Mouse (Mus musculus) left cerebral cortex, postnatal 4 days (tissue): ENCODE data around the gene Flot1. TPM values are rescaled to one million over a fixed set of nuclear protein-coding genes. Genes with fewer than 3 reads are reported as not detected.
A peak's percentile ranks its signal among the peaks of the same experiment; 100 is the strongest.

Experiments used
- DNase-seq: peaks from one replicate; pipeline ENCODE4 v3.0.0-alpha.2; 2022
- intact Hi-C: fragments of 180-260 bp; cut with DNase I; formaldehyde crosslinking; loops from one replicate; pipeline ENCODE4 v1.15.1; 2025
- microRNA-seq: library from miRNA; unstranded; fragments of <30 nt; microRNA quantifications from one replicate; pipeline ENCODE4 v1.2.0, GENCODE M21; 2022
- total RNA-seq, 2 experiments: library from RNA; stranded (reverse); gene quantifications; 2 replicates each; pipeline ENCODE4 v1.2.3; 2021

The Flot1 gene
- total RNA-seq, 2 experiments from 2014 or later = 113 TPM

- intact Hi-C loops = loop anchor here (2.0 kb wide), 1 partner anchor 31 kb away; no protein-coding TSS in a partner anchor
- peak; percentile 91 for DNase-seq
These were observed 42.7 kb downstream of the Flot1 start, which contains the start of gene Ppp1r18 for GRCm38 (mm10) chr17:35865481-35866280. TSS of gene Ppp1r18 (plus strand) at chr17:35865593.

- DNase-seq = peak; percentile 76
- intact Hi-C loops = loop anchor here (2.0 kb wide), 1 partner anchor 32 kb away; no protein-coding TSS in a partner anchor
These were observed 43.3 kb downstream of the Flot1 start for GRCm38 (mm10) chr17:35866281-35866831.

GRCm38 (mm10) chr17:35866911-35867890 lies 44.2 kb downstream of the Flot1 start:
- DNase-seq = no peak
- intact Hi-C loops = loop anchor here (2.0 kb wide), 1 partner anchor 32 kb away; no protein-coding TSS in a partner anchor

GRCm38 (mm10) chr17:35868165-35868820 lies 45.3 kb downstream of the Flot1 start:
- DNase-seq = peak; percentile 31
- intact Hi-C loops = no loop called here

GRCm38 (mm10) chr17:35868961-35869345 lies 45.9 kb downstream of the Flot1 start:
- no peak for DNase-seq
- intact Hi-C loops = no loop called here

- peak; percentile 26 for DNase-seq
- intact Hi-C loops = no loop called here
These were observed 46.5 kb downstream of the Flot1 start for GRCm38 (mm10) chr17:35869346-35870067.

GRCm38 (mm10) chr17:35870151-35870883 lies 47.3 kb downstream of the Flot1 start:
- no peak for DNase-seq
- intact Hi-C loops = no loop called here

GRCm38 (mm10) chr17:35870884-35871696 lies 48.1 kb downstream of the Flot1 start:
- peak; percentile 36 for DNase-seq
- intact Hi-C loops = no loop called here

- intact Hi-C loops = loop anchor here (2.0 kb wide), 1 partner anchor 43 kb away; no protein-coding TSS in a partner anchor
- peak; percentile 89 for DNase-seq
These were observed 50.9 kb downstream of the Flot1 start for GRCm38 (mm10) chr17:35873774-35874519.

- intact Hi-C loops = no loop called here
- no peak for DNase-seq
These were observed 51.7 kb downstream of the Flot1 start for GRCm38 (mm10) chr17:35874721-35875120.

- intact Hi-C loops = no loop called here
- peak; percentile 96 for DNase-seq
These were observed 56.4 kb downstream of the Flot1 start, which contains the start of gene Dhx16 for GRCm38 (mm10) chr17:35879245-35880057. TSS of gene Dhx16 (plus strand) at chr17:35879819.

Small RNAs within 50 kb of the gene (microRNA-seq; reads per million reads assigned to microRNA genes)
- 2.4 reads per million for gene Gm28033

Other genes with a start within 250 kb of the Flot1 start
- gene Sfta2, start 221.7 kb upstream of the Flot1 start, total RNA-seq = not detected
- not detected for gene Gm9573, start 196.6 kb upstream of the Flot1 start, total RNA-seq
- not detected for gene Mucl3, start 179.5 kb upstream of the Flot1 start, total RNA-seq
- 10 to 100 TPM; 51.5 to 53.3 TPM for gene Vars2, start 155.6 kb upstream of the Flot1 start, total RNA-seq
- gene Gtf2h4, start 149.5 kb upstream of the Flot1 start, total RNA-seq = 10 to 100 TPM; 29.1 to 31.8 TPM
- gene Ddr1, start 118.6 kb upstream of the Flot1 start, total RNA-seq = 10 to 100 TPM; 42.6 to 50.1 TPM
- gene Ier3, start 1.5 kb upstream of the Flot1 start, total RNA-seq = 1 to 10 TPM; 4.8 to 5.1 TPM
- 1,000 to 10,000 TPM; 2,525 to 2,580 TPM for gene Tubb5, start 15.1 kb downstream of the Flot1 start, total RNA-seq
- gene Mdc1, start 18.3 kb downstream of the Flot1 start, total RNA-seq = 10 to 100 TPM; 30.1 to 30.4 TPM
- gene Nrm, start 38.1 kb downstream of the Flot1 start, total RNA-seq = 1 to 10 TPM; 6.1 to 7.0 TPM
- gene Ppp1r18, start 42.4 kb downstream of the Flot1 start, total RNA-seq = 10 to 100 TPM; 43.3 to 52.7 TPM
- gene Dhx16, start 56.6 kb downstream of the Flot1 start, total RNA-seq = 10 to 100 TPM; 37.4 to 38.8 TPM
- 10 to 100 TPM; 59.8 to 69.2 TPM for gene 2310061I04Rik, start 74.2 kb downstream of the Flot1 start, total RNA-seq
- gene Atat1, start 86.8 kb downstream of the Flot1 start, total RNA-seq = 100 to 1,000 TPM; 285 to 292 TPM
- gene Mrps18b, start 93.2 kb downstream of the Flot1 start, total RNA-seq = 10 to 100 TPM; 45.9 to 47.4 TPM
- 10 to 100 TPM; 75.1 to 76.5 TPM for gene Ppp1r10, start 93.2 kb downstream of the Flot1 start, total RNA-seq
- 10 to 100 TPM; 95.0 to 97.0 TPM for gene Abcf1, start 146.5 kb downstream of the Flot1 start, total RNA-seq
- gene Gnl1, start 156.6 kb downstream of the Flot1 start, total RNA-seq = 100 to 1,000 TPM in 1 of 2 experiments, 10 to 100 TPM in 1; 98.2 to 107 TPM
- 10 to 100 TPM; 82.0 to 84.5 TPM for gene Prr3, start 157.0 kb downstream of the Flot1 start, total RNA-seq
- under 1 TPM; 0.26 to 0.28 TPM for gene H2-T24, start 197.3 kb downstream of the Flot1 start, total RNA-seq
- gene H2-T23, start 209.6 kb downstream of the Flot1 start, total RNA-seq = 1 to 10 TPM; 2.4 to 3.0 TPM
- gene H2-T22, start 219.5 kb downstream of the Flot1 start, total RNA-seq = 1 to 10 TPM; 3.5 to 4.1 TPM
- gene Gm6034, start 219.7 kb downstream of the Flot1 start, total RNA-seq = not detected
- not detected for gene Gm11127, start 235.1 kb downstream of the Flot1 start, total RNA-seq